Mouse (Mus musculus) megakaryocyte, adult 5-6 weeks (primary cell): ENCODE measurements around the gene Farp1. TPM values are rescaled to one million over a fixed set of nuclear protein-coding genes. Genes with fewer than 3 reads are reported as not detected.

ENCODE experiments used
- ATAC-seq: 2 replicates; pipeline ENCODE4 v1.8.0; 2016; ENCODE audit warnings: mild to moderate bottlenecking, inconsistent platforms; ENCODE audit not compliant: poor library complexity, severe bottlenecking
- total RNA-seq, 2 experiments: library from RNA; stranded (forward) in 1 of 2; stranded (reverse) in 1 of 2; fragments of 153-499, 151-499 nt in 1 of 2; fragments of 221-1000, 200-1000 nt in 1 of 2; gene quantifications; 2 replicates each; pipeline versions ENCODE4 v1.2.3 to v1.2.4; 2015 to 2017

Farp1 gene
- total RNA-seq, 2 experiments from 2014 or later: 0.33 to 0.37 TPM

- no peak for ATAC-seq
Observed at GRCm38 (mm10) chr14:121143831-121144455, 108.9 kb downstream of the Farp1 start.

GRCm38 (mm10) chr14:121144496-121144895 lies 109.5 kb downstream of the Farp1 start:
- no peak for ATAC-seq

GRCm38 (mm10) chr14:121145291-121145690 lies 110.3 kb downstream of the Farp1 start:
- ATAC-seq: no peak

GRCm38 (mm10) chr14:121145698-121146097 lies 110.7 kb downstream of the Farp1 start:
- ATAC-seq: no peak

- ATAC-seq: 0 out of 2 replicates have a peak, but pooled peaks have one; percentile 26
Observed at GRCm38 (mm10) chr14:121146213-121146612, 111.2 kb downstream of the Farp1 start.

- ATAC-seq: no peak
Observed at GRCm38 (mm10) chr14:121147026-121147425, 112.0 kb downstream of the Farp1 start.

- ATAC-seq: no peak
Observed at GRCm38 (mm10) chr14:121148088-121148785, 113.2 kb downstream of the Farp1 start.

- no peak for ATAC-seq
Observed at GRCm38 (mm10) chr14:121149984-121150383, 115.0 kb downstream of the Farp1 start.

GRCm38 (mm10) chr14:121151837-121152236 lies 116.8 kb downstream of the Farp1 start:
- ATAC-seq: no peak

GRCm38 (mm10) chr14:121152771-121153170 lies 117.8 kb downstream of the Farp1 start:
- ATAC-seq: no peak

- no peak for ATAC-seq
Observed at GRCm38 (mm10) chr14:121153260-121153659, 118.3 kb downstream of the Farp1 start.

- no peak for ATAC-seq
Observed at GRCm38 (mm10) chr14:121155173-121155572, 120.2 kb downstream of the Farp1 start.

GRCm38 (mm10) chr14:121158616-121159015 lies 123.6 kb downstream of the Farp1 start:
- ATAC-seq: no peak

- ATAC-seq: no peak
Observed at GRCm38 (mm10) chr14:121162822-121163221, 127.8 kb downstream of the Farp1 start.

GRCm38 (mm10) chr14:121164866-121165265 lies 129.9 kb downstream of the Farp1 start:
- ATAC-seq: peak; percentile 63

GRCm38 (mm10) chr14:121165408-121166037 lies 130.5 kb downstream of the Farp1 start:
- ATAC-seq: no peak

GRCm38 (mm10) chr14:121166038-121166436 lies 131.0 kb downstream of the Farp1 start:
- ATAC-seq: no peak

- no peak for ATAC-seq
Observed at GRCm38 (mm10) chr14:121168716-121169115, 133.7 kb downstream of the Farp1 start.

GRCm38 (mm10) chr14:121170321-121170720 lies 135.3 kb downstream of the Farp1 start:
- ATAC-seq: no peak

- ATAC-seq: no peak
Observed at GRCm38 (mm10) chr14:121172065-121173036, 137.4 kb downstream of the Farp1 start.

GRCm38 (mm10) chr14:121175385-121175784 lies 140.4 kb downstream of the Farp1 start:
- ATAC-seq: peak; percentile 96
